Mouse (Mus musculus) embryonic fibroblast, embryonic 13.5 days (primary cell): ENCODE data around the gene Cenpx. TPM values are rescaled to one million over a fixed set of nuclear protein-coding genes. Genes with fewer than 3 reads are reported as not detected.

Experiments
- H3K27ac ChIP-seq: 2 replicates; pipeline ENCODE4 v1.5.1; 2012; ENCODE audit warnings: low read length, control low read depth, inconsistent platforms; ENCODE audit not compliant: insufficient read depth
- H3K4me1 ChIP-seq: 2 replicates; pipeline ENCODE4 v1.6.1; 2011; ENCODE audit warnings: low read length; ENCODE audit not compliant: control insufficient read depth, insufficient read depth
- H3K4me3 ChIP-seq: 2 replicates; pipeline ENCODE4 v1.5.1; 2011; ENCODE audit warnings: mild to moderate bottlenecking, control low read depth, low read length; ENCODE audit not compliant: insufficient read depth
- CTCF ChIP-seq: IDR thresholded peaks from 2 replicates; pipeline ENCODE4 v1.5.1; 2011; ENCODE audit warnings: mild to moderate bottlenecking, control low read depth, low read length, moderate library complexity, borderline replicate concordance; ENCODE audit not compliant: insufficient read depth
- POLR2A ChIP-seq: IDR thresholded peaks from 2 replicates; pipeline ENCODE4 v1.6.1; 2011; ENCODE audit warnings: low read depth, mild to moderate bottlenecking, control low read depth, low read length, moderate library complexity
- polyA plus RNA-seq: library from polyadenylated mRNA; stranded (reverse); fragments of >200 nt; gene quantifications from 2 replicates; pipeline ENCODE4 v1.2.4, GENCODE M21; 2011; ENCODE audit warnings: low read depth; ENCODE audit not compliant: missing spikeins, insufficient read length

Gene Cenpx
- polyA plus RNA-seq, 1 experiment = 44.1 TPM

DNA sequence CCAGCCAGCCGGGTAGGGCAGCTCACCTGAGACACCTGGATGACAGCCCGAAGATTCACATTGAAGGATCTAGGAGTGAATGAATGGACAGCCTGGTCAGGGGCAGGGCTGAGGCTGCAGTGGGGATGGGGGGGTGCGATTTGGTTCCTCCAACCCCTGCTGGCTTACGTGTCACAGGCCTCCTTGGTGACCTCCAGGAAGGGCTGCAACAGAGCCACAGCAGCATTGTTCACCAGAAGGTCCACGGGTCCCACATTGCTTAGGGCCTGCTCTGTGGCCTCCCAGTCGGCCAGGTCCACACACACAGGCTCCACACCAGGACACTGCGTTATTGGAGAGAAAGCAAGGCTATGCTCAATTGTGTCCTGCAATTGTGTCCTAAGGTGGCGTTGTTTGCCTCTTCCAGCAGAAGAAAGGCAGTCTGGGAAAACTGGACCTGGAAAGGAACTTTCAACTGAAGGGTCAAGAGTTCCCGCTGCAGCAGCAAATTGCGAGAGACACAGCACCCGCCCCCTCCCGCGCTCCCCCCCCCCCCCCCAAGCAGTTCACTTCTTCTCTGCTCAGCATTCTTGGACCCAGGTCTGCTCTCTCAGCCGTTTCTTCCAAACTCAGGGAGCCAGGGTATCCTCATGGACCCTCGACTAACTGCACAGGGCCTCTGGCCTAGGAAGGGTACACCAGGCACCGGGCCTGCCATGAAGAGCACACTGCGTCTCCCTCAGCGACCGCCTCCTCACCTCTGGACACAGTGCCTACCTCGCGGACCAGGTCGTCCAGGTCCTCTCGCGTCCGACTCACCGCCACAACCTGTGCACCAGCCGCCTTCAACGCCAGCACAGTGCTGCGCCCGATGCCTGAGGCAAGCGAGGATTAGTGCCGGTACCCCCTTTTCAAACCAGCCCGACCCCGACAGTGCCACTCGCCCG is 13.0 kb upstream of the Cenpx start:
- Histone ChIP-seq H3K4me3 (peak overlapping the region; percentile 60), H3K4me1 (peaks cover 2% of the 10 kb centered on the region; the same call in 1 of the 2 replicates), H3K27ac (no peak overlapping the region)
- no peak for TF ChIP-seq CTCF
- TF ChIP-seq POLR2A = no peak

GRCm38 (mm10) chr11:120723509-120723908 is 10.0 kb upstream of the Cenpx start:
- H3K4me1 ChIP-seq = no peaks in the 10 kb centered on the region
- TF ChIP-seq CTCF (no peak), POLR2A (peak; percentile 34; the same call in 1 of the 2 replicates)
- H3K27ac ChIP-seq = no peak overlapping the region
- no peak overlapping the region for H3K4me3 ChIP-seq

DNA sequence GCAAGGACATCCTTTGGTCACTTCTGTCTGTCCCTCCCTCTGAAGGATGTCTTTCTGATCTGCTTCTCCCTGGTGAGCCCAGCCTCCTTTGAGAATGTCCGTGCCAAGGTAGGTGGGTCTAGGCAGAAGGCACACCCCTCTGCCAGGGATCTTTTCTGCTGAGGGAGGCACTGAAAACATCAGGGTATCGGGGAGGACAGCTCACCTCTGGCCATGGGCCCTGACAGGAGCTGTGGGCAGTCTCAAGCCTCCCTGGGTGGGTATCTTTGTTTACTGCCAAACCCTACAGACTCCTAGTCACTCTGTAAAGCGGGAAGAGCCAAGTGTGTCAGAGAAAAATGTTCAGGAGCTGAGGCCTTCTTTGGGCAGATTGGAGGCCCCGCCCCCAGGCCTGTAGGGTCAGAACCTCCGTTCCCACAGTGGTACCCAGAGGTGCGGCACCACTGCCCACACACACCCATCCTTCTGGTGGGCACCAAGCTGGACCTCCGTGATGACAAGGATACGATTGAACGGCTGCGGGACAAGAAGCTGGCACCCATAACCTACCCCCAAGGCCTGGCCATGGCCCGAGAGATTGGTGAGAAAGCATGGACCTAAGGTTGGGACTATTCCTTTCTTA is 9.3 kb upstream of the Cenpx start:
- H3K4me3 ChIP-seq = no peak overlapping the region
- TF ChIP-seq POLR2A = peak; percentile 36
- no peak for TF ChIP-seq CTCF
- H3K4me1 ChIP-seq = no peaks in the 10 kb centered on the region
- no peak overlapping the region for H3K27ac ChIP-seq

DNA sequence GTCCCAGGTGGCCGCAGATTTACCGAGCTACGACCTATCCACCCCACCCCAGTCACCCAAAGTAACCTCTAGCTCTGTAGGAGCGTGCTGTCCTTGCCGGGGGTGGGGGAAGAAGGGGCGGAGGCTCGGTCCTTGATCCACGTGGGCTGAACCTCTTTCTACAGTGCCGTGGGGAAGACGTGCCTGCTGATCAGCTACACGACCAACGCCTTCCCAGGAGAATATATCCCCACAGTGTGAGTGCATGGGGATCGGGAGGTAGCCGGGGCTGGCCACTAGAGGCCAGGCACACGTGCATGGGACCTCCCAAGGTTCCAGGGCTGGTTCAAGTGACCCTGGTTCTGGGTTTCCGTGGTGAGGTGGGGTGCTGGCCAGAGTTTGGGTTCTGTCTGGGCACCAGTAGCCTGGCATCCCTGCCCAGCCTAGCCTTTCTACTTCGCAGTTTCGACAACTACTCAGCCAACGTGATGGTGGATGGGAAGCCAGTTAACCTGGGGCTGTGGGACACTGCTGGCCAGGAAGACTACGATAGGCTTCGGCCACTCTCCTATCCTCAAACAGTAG is 8.6 kb upstream of the Cenpx start:
- no peak for TF ChIP-seq CTCF
- no peak; the same call in 1 of the 2 replicates for TF ChIP-seq POLR2A
- Histone ChIP-seq H3K4me1 (no peaks in the 10 kb centered on the region), H3K4me3 (peak overlapping the region; percentile 25), H3K27ac (no peak overlapping the region)

- H3K4me3 ChIP-seq = peak within 1 kb of the TSS; percentile 25
- H3K4me1 ChIP-seq = no peaks in the 10 kb centered on the region
- no peak within 1 kb of the TSS for H3K27ac ChIP-seq
- peak; percentile 35; the same call in 1 of the 2 replicates for TF ChIP-seq POLR2A
- no peak for TF ChIP-seq CTCF
Measured at GRCm38 (mm10) chr11:120721124-120722066, 7.9 kb upstream of the Cenpx start, which contains the start of gene Rac3. Gene Rac3 (plus strand): TSS chr11:120721470.

GRCm38 (mm10) chr11:120720450-120720849 is 6.9 kb upstream of the Cenpx start:
- no peak overlapping the region for H3K27ac ChIP-seq
- no peaks in the 10 kb centered on the region for H3K4me1 ChIP-seq
- H3K4me3 ChIP-seq = no peak overlapping the region
- TF ChIP-seq POLR2A = no peak
- TF ChIP-seq CTCF = peak; percentile 85

DNA sequence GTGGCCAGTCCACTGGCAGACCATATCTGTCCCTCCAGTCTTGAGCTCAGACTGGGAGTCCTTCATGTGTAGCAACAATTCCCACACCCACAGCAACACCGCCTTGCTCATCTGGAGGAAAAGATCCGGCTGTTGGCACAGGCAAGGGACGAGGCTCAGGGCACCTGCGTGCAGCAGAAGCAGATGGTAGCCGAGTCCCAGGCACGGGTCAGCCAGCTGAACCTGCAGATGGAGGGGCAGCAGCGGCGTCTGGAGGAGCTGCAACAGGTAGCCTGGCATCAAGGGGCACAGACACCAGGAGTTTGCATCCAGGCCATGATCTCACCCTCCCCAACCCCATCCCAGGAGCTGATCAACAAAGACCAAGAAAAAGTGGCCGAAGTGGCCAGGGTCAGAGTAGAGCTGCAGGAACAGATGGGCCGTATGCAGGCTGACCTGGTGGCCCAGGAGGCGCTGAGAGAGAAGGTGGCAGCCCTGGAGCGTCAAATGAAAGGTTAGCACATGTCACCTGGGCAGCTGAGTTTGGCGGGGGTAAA is 6.4 kb upstream of the Cenpx start:
- no peak overlapping the region for H3K4me3 ChIP-seq
- no peak overlapping the region for H3K27ac ChIP-seq
- H3K4me1 ChIP-seq = no peaks in the 10 kb centered on the region
- no peak for TF ChIP-seq POLR2A
- TF ChIP-seq CTCF = no peak

DNA sequence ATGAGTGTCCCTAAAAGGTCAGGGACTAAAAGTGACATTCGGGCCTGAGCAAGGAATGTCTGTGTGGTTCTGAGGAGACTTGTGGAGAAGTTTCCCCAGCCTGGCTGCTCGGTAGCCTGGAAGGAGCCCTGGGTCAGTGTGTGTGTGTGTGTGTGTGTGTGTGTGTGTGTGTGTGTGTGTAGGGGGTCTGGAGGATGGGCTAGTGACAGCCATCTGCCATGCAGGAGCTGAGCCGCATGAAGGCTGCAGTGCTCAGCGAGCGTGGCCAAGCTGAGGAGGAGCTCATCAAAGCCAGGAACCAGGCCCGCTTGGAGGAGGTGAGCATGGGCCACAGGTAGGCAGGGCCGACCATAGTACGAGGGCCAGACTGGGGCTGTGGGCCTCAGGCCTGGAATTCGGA is 5.7 kb upstream of the Cenpx start:
- H3K27ac ChIP-seq = no peak overlapping the region
- no peaks in the 10 kb centered on the region for H3K4me1 ChIP-seq
- TF ChIP-seq CTCF = no peak
- no peak for TF ChIP-seq POLR2A
- no peak overlapping the region for H3K4me3 ChIP-seq

DNA sequence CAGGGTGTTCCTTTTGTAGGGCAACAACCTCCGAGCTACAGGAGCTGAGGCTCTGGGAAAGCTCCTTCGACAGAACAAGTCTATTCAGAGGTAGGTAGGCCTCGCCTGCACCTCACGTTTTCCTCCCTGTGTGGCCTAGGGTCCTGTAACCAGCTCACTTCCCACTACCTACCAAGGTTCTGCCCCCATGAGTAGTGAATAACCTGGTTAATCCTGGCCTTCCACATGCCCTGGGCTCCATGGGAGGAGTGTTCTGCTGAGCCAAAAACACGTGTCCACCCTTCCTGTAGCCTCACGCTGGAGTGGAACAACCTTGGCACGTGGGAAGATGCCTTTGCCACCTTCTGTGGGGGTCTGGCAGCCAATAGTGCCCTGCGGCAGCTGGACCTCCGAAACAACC is 1.6 kb upstream of the Cenpx start:
- TF ChIP-seq POLR2A = no peak
- TF ChIP-seq CTCF = no peak
- Histone ChIP-seq H3K27ac (no peak overlapping the region), H3K4me1 (0 out of 2 replicates have a peak, but pooled peaks cover 2% of the 10 kb centered on the region), H3K4me3 (no peak overlapping the region)
